ENCODE assay signal across 9 mouse cellular contexts in the genomic region with DNA sequence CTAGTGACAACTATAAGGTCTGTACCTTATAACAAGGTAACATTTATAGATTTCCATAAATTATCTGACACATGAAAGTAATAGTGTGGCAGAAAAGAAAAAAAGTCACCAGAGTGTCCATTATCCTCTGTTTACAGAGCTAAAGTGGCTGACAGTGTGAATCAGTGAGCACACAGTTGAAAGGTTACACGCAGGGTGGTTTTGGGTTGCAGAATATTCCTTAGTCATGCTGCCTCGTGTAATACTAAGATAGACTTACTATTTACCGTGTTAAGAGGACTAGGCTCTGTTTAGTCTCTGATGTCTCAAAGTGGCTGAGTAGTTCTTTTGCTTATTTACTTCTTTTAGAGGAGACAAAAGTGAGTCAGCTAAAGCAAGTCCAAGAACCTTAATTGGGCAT.
"Had no signal": no experiment of that assay in that cellular context is flagged by ENCODE, and none has a peak within 500 bp of the region (broad histone marks: within the 10 kb centered on the region; RNA-seq: fewer than 3 reads in every experiment).

No protein-coding gene starts in this region.

- DNase-seq: kidney, adult 2 months; kidney, postnatal 36 days; layer of hippocampus, adult 9-11 months; layer of hippocampus, postnatal 36 days; lung, adult 18-20 months; lung, postnatal 36 days; midbrain, embryonic 14.5 days; right cerebral cortex, postnatal 4 days; thymus, postnatal 4 days had no signal
